Mouse (Mus musculus) adrenal gland, adult 18-20 months (tissue): ENCODE measurements around the gene Gla. TPM values are rescaled to one million over a fixed set of nuclear protein-coding genes. Genes with fewer than 3 reads are reported as not detected.

Source experiments
- total RNA-seq, 2 experiments: library from RNA; stranded (reverse); gene quantifications; 1 replicate in 1 of 2; 2 replicates in 1 of 2; pipeline ENCODE4 v1.2.3; 2021

Gene Gla
- total RNA-seq, 2 experiments from 2014 or later = 13.0 to 13.1 TPM

Other genes starting within 250 kb of the Gla start
- gene Drp2, start 196.6 kb downstream of the Gla start, total RNA-seq = under 1 TPM; 0.30 to 0.32 TPM
- gene Taf7l, start 124.6 kb downstream of the Gla start, total RNA-seq = not detected
- 10 to 100 TPM; 31.3 to 36.7 TPM for gene Timm8a1, start 59.3 kb downstream of the Gla start, total RNA-seq
- 1 to 10 TPM in 1 of 2 experiments, under 1 TPM in 1; 0.93 to 1.9 TPM for gene Btk, start 17.6 kb downstream of the Gla start, total RNA-seq
- 100 to 1,000 TPM; 229 to 239 TPM for gene Rpl36a, start 15.5 kb downstream of the Gla start, total RNA-seq
- gene Hnrnph2, start 54 bp upstream of the Gla start, total RNA-seq = 100 to 1,000 TPM; 114 to 120 TPM
- 10 to 100 TPM in 1 of 2 experiments, 1 to 10 TPM in 1; 6.6 to 12.5 TPM for gene Armcx4, start 85.4 kb upstream of the Gla start, total RNA-seq
- 10 to 100 TPM; 14.9 to 16.2 TPM for gene Armcx1, start 116.8 kb upstream of the Gla start, total RNA-seq
- gene Armcx6, start 150.3 kb upstream of the Gla start, total RNA-seq = 1 to 10 TPM; 6.0 to 8.8 TPM
- gene Armcx3, start 155.5 kb upstream of the Gla start, total RNA-seq = 10 to 100 TPM; 49.9 to 53.5 TPM
- 10 to 100 TPM; 26.2 to 39.3 TPM for gene Armcx2, start 208.1 kb upstream of the Gla start, total RNA-seq